Mouse (Mus musculus): ENCODE results near the gene Pde12.

DNA sequence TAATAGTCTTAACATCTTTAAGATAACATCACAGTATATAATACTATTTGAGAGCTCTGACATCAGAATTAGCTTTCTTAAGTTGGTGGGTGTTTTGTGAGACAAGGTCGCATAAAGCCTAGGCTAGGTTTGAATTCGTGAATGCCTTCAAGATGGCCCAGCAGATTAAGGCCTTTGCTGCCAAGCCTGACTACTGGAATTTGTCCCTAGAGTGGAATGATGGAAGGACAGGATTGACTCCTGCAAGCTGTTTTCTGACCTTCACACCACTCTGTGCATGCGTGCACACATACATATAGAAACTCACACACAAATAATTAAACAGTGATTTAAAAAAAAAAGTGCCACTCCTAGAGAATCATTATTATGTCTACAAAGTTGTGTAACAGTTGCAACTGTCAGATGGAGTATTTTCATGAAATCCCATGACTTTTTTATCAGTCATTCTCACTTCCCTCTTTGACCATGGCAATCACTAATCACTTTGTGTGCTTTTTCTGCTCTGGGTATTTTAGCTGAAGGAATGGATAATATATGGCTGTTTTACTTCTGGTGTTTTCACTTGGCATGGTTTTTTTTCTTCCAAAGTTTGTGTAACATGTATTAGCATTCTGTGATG, 26.6 kb downstream of the Pde12 start:
- TF ChIP-seq CTCF (IDR thresholded peaks at IDR 0.05; ENCODE audit: low read depth) (no peak), EP300 (IDR thresholded peaks at IDR 0.05; ENCODE audit: low read depth) (no peak)

Data from heart, postnatal 0 days (tissue).